Mouse (Mus musculus) large intestine, adult 2 months (tissue): ENCODE data around the gene Rassf3. TPM values are rescaled to one million over a fixed set of nuclear protein-coding genes. Genes with fewer than 3 reads are reported as not detected.

Experiments used
- DNase-seq: peaks from one replicate; pipeline ENCODE4 v3.0.0-alpha.2; 2012; ENCODE audit warnings: low read depth, low spot score
- WGBS: fragments of 180-500 bp; shearing (Covaris S2); methylation state at CpG from one replicate; pipeline ENCODE4 v1.1.7; 2018; 5-methylcytosine and 5-hydroxymethylcytosine counted together
- polyA plus RNA-seq: library from polyadenylated mRNA; depleted of rRNA; stranded (reverse); fragments of >200 nt; gene quantifications from 2 replicates; pipeline ENCODE4 v1.2.3, GENCODE M21; 2012

The Rassf3 gene
- polyA plus RNA-seq, 1 experiment, result 31.0 TPM

GRCm38 (mm10) chr10:121434441-121435103 lies 41.6 kb downstream of the Rassf3 start:
- 64% methylated on average over 15 of the region's 15 CpGs for WGBS

GRCm38 (mm10) chr10:121432635-121433280 lies 43.4 kb downstream of the Rassf3 start:
- DNase-seq, result no peak
- WGBS, result 8% methylated on average over 16 of the region's 16 CpGs

More at GRCm38 (mm10) chr10:121434441-121435103, 41.6 kb downstream of the Rassf3 start:
- no peak for DNase-seq

GRCm38 (mm10) chr10:121432041-121432634 lies 44.0 kb downstream of the Rassf3 start:
- 24% methylated on average over 12 of the region's 12 CpGs for WGBS
- DNase-seq, result no peak

DNA sequence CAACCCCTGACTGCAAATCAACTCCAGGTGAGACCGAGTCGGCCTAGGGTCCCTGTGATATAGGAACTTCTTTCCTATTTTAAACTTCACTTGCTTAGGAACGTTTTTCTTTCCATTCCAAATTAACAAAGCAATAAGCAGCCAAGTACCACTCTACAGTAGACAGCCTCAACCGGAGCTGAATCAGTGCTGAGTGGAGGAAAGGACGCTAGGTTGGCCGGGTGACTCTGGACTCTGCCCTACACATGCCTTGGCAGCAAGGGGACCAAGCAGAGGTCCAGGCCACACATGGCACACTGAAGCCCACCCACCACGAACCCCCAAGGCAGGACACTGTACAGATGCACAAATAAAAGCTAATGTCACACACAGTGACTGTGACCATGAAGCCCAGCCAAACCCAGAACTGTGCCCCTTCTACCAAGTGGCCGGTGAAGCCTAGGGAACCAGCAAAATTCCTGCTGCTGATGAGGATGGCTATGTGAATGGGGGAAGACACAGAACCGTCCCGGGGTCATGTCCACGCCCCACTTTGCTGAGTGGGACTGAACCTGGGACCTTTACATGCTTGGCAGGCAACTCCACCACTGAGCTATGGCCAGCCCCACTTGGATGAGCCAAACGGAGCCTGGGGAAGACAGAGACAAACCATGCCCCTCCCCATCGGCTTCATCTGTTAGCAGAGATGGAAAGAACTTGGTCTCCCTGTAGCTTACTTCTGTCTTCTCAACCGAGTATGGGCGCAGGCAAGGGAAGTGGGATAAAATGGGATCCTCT lies 45.2 kb downstream of the Rassf3 start:
- no peak for DNase-seq
- WGBS, result 62% methylated on average over 15 of the region's 15 CpGs

DNA sequence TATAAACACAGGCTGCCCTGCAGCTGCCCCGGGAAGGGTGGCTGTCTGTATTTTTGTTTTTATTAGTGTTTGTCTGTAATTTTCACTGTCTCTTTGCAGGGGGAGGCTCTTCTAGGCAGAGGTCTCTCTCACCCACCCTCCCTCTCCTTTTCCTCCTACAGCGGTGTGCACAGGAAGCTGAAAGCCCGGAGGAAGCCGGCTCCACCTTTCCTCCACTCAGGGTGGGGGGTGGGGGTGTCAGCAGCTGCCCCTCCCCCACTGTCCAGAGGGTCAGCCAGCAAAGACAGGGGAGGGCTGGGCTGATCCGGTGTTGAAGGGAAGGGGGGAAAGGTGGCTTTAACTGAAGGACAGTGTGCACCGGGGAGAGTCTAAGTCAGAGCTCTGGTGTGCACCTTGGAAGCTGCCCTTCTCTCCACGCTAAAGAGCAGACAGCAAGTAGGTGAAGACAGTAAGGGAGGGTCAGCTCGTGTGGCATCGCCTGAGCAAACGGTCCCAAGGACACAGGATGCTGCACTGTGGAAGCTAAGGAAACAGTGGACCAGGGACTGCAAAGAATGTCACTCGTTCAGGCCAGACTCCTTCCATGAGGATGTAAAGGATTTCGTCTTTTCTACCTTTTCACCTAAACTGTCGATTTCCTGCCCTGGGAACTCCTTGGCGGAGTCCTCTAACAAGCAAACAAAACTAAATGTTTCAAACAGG lies 46.0 kb downstream of the Rassf3 start:
- no peak for DNase-seq
- 30% methylated on average over 14 of the region's 14 CpGs for WGBS

GRCm38 (mm10) chr10:121429581-121429980 lies 46.6 kb downstream of the Rassf3 start:
- DNase-seq, result no peak
- WGBS, result 12% methylated on average over 8 of the region's 8 CpGs

DNA sequence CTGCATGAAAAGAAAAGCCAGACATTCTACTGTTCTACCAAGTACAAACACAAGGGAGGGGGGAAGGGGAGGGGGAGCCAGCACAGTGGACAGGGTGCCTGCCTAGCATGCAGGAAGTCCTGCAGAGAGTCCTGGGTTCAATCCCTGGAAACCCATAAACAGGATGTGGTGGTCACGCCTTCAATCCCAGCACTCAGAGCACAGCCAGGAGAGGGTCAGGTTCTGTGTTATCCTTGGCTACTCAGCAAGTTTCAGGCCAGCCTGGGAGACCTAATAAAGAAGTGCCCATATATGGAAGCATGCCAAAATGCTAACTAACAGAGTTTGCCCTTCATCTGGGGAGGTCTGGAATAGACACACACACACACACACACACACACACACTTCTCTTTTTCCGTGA lies 47.1 kb downstream of the Rassf3 start:
- no peak for DNase-seq
- WGBS, result 11% methylated on average over 2 of the region's 2 CpGs

DNA sequence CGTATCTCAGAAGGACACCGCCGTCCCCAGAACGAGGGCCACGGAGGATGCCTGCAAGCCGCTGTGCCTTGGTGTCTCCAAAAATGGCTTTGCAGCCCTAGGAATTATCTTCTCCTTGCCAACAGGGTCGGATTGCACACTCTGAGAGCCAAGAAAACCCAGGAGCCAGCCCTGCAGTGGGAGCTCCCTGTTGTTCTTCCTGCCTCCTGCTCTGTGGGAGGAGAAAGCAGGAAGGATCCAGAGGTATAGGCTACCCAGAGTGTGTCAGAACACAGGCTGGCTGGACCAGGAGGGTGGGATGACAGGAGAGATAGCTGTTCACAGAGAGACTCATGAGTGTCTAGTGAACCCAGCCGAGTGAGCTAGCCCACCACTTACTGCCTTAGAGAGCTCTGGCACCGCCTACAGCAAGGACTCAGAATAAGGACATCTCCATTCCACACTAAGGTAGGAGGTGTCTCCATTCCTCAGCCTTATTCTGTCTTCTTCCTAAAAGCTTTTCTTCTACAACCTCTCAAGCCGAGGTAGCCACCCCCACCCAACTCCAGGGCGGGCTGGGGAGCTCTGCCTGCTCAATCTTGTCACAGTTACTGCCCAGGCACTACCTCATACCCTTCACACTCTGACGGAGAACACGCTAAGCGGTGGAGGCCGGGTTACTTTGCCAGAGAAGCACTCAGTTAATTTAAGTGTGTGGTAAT lies 48.0 kb downstream of the Rassf3 start:
- DNase-seq, result no peak
- WGBS, result 85% methylated on average over 15 of the region's 15 CpGs

DNA sequence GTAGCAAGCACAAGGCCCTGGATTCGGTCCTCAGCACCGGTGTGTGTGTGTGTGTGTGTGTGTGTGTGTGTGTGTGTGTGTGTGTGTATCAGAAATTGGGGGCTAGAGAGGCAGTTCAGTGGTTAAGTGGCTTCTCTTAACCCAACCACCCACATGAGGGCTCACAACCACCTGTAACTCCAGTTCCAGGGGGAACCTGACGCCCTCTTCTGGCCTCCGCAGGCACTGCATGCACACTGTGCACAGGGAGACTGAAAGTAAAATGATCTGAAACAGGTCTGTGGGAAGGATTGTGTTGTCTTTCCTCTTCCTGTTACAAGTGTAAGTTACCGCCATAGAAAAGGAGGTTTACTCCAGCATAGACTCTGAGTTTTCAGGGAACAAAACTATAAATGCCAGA lies 49.0 kb downstream of the Rassf3 start:
- 67% methylated on average over 5 of the region's 5 CpGs for WGBS
- DNase-seq, result no peak

DNA sequence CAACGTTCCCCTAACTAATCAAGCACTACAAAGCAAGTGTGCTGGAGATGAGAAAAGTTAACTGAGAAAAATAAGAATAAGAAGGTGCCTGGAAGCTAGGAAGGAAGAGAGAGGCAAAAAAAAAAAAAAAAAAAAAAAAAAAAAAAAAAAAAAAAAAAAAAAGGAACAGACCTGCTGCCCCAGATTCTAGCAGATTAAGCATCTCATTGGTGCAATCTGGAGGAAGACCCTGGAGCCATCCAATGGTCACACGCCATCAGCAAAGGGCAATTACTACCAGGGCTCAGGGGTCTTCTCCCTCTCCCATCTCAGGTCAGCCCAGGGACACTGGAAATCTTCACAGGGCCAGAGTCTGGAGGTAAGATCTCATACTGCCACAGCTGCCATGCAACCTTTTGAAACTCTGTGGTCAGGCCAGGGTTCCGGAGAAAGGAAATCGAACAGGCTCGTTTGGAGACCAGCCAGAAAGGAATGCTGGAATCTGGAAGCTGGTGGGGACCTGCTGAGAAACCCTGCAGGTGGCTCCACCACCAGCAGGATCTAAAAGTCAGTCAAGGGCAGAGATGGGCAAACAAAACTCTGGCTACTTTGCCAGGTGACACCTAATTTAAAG lies 49.6 kb downstream of the Rassf3 start:
- no peak for DNase-seq
- WGBS, result 27% methylated on average over 5 of the region's 5 CpGs

DNA sequence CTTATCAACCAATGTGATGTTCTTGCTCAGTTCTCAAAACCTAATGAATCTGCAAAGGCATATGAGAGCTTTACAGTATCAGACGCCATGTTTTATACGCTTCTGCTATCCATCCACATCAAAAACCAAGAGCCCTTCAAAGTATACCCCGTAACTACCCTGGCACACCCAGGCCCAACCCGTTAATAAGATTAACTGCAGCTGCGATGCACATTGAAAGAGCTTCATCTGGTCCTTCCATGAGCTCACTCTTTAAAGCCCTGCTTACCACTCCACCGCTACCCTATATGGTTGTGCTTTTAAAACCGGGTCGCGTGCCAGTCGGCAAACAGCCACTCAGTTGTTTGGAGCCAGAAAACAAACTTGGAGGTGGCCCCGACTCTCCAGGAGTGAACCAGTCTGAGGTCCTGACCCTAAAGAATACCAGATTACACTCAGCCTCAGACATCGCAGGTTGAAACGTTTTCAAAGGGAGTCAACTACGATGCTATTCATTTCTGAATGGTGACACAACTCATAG lies 50.6 kb downstream of the Rassf3 start:
- 24% methylated on average over 14 of the region's 14 CpGs for WGBS
- DNase-seq, result no peak

DNA sequence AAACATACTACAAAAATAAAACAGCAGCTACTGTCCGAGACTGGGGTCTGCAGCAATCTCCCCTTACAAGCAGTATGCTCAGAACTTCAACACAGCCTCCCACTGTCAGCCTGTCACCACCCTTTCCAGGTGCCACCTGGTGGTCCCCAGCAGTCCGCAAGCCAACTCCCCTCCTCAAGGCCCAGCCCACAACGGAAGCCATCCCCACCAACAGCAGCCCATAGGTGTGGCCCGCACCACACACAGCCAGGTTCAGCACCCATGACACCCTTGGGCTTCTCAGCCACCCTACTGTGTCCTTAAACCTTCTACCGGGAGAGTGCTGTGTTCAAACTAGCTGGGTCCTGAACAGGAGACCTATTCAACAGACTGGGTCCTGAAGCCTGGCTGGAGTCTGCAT lies 51.1 kb downstream of the Rassf3 start:
- 68% methylated on average over 5 of the region's 5 CpGs for WGBS
- no peak for DNase-seq

- DNase-seq, result no peak
- WGBS, result 36% methylated on average over 3 of the region's 3 CpGs
Observed at GRCm38 (mm10) chr10:121424455-121424854, 51.7 kb downstream of the Rassf3 start.

- WGBS, result 77% methylated on average over 16 of the region's 16 CpGs
- DNase-seq, result no peak
Observed at GRCm38 (mm10) chr10:121423541-121424349, 52.4 kb downstream of the Rassf3 start.

- WGBS, result 95% methylated on average over 6 of the region's 6 CpGs
- DNase-seq, result no peak
Observed at GRCm38 (mm10) chr10:121422294-121422693, 53.9 kb downstream of the Rassf3 start.

GRCm38 (mm10) chr10:121421657-121422290 lies 54.4 kb downstream of the Rassf3 start:
- DNase-seq, result no peak
- WGBS, result 86% methylated on average over 11 of the region's 11 CpGs

- no peak for DNase-seq
- WGBS, result 27% methylated on average over 9 of the region's 9 CpGs
Observed at GRCm38 (mm10) chr10:121421023-121421422, 55.1 kb downstream of the Rassf3 start.
